Comparison of ENCODE assay signal across 25 mouse cellular contexts in genomic region chr14:98539792-98540191, GRCm38 (mm10).
"Had no signal": no experiment of that assay in that cellular context is flagged by ENCODE, and none has a peak within 500 bp of the region (broad histone marks: within the 10 kb centered on the region; RNA-seq: fewer than 3 reads in every experiment).

No protein-coding gene starts in this region.

- H3K27me3 ChIP-seq: embryonic facial prominence, embryonic 12.5 days; embryonic facial prominence, embryonic 13.5 days; embryonic facial prominence, embryonic 15.5 days; forebrain, embryonic 12.5 days; forebrain, embryonic 13.5 days; forebrain, embryonic 15.5 days had no signal

- H3K36me3 ChIP-seq: embryonic facial prominence, embryonic 10.5 days; embryonic facial prominence, embryonic 12.5 days; embryonic facial prominence, embryonic 13.5 days; embryonic facial prominence, embryonic 15.5 days; forebrain, embryonic 10.5 days; forebrain, embryonic 12.5 days; forebrain, embryonic 15.5 days had no signal

- DNase-seq: cerebellum, adult 9-10 months; cerebellum, adult 9-11 months; cerebellum, postnatal 10 days; cerebellum, postnatal 14 days; cerebellum, postnatal 25 days; cerebellum, postnatal 36 days; embryo, embryonic 11 days; forebrain, postnatal 0 days; gastrocnemius, adult 2 months; gastrocnemius, postnatal 10 days; gastrocnemius, postnatal 14 days; gastrocnemius, postnatal 25 days; gastrocnemius, postnatal 36 days; heart, adult 11 months; heart, adult 18-20 months; heart, adult 2 months had no signal

- H3K9ac ChIP-seq: embryonic facial prominence, embryonic 12.5 days; embryonic facial prominence, embryonic 13.5 days; embryonic facial prominence, embryonic 15.5 days; forebrain, embryonic 12.5 days; forebrain, embryonic 13.5 days; forebrain, embryonic 15.5 days; forebrain, postnatal 0 days had no signal

- H3K27ac ChIP-seq: embryonic facial prominence, embryonic 10.5 days; embryonic facial prominence, embryonic 12.5 days; embryonic facial prominence, embryonic 13.5 days; embryonic facial prominence, embryonic 15.5 days; forebrain, embryonic 10.5 days; forebrain, embryonic 12.5 days; forebrain, embryonic 13.5 days; forebrain, embryonic 15.5 days; gastrocnemius, adult 2 months; heart, adult 2 months had no signal

- H3K4me1 ChIP-seq: embryonic facial prominence, embryonic 12.5 days; embryonic facial prominence, embryonic 13.5 days; embryonic facial prominence, embryonic 15.5 days had no signal

- H3K9me3 ChIP-seq: embryonic facial prominence, embryonic 10.5 days; embryonic facial prominence, embryonic 12.5 days; embryonic facial prominence, embryonic 13.5 days; embryonic facial prominence, embryonic 15.5 days; forebrain, embryonic 10.5 days; forebrain, embryonic 12.5 days; forebrain, embryonic 13.5 days; forebrain, embryonic 15.5 days had no signal

- H3K4me3 ChIP-seq: embryonic facial prominence, embryonic 10.5 days; embryonic facial prominence, embryonic 12.5 days; embryonic facial prominence, embryonic 13.5 days; embryonic facial prominence, embryonic 15.5 days; erythroblast, embryonic 14.5 days; forebrain, embryonic 10.5 days; forebrain, embryonic 12.5 days; forebrain, embryonic 13.5 days; forebrain, embryonic 15.5 days; gastrocnemius, adult 2 months; heart, adult 2 months had no signal
